Mouse (Mus musculus): ENCODE results near the gene Grpel1. TPM values are rescaled to one million over a fixed set of nuclear protein-coding genes. Genes with fewer than 3 reads are reported as not detected.

Grpel1 gene
- polyA plus RNA-seq, 1 experiment from 2014 or later: 45.8 TPM

DNA sequence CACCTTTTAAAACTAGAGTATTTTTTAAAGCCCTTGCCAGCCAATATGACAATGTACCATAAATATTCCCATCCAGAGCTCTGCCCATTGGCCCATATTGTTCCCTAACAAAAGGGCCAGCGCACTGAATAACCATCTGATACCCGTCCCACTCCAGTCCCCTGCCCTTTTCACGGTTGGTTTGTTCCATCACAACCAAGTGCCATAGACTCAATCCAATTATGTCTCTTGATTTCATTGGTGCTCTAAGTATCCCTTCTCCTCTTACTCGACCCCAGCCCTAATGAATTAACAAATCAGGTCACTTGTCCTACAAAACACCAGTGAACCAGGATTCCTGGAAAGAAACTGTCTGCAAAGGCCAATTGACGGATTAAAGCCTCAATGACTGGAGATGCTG lies 1.4 kb upstream of the Grpel1 start:
- no peaks in the 10 kb centered on the region for H3K9me3 ChIP-seq
- peaks cover 22% of the 10 kb centered on the region for H3K4me1 ChIP-seq
- no peak overlapping the region for H3K9ac ChIP-seq (replicated peaks)
- no peak overlapping the region for H3K4me2 ChIP-seq (replicated peaks)
- 10% methylated on average over 5 of the region's 5 CpGs for WGBS
- no peak for ATAC-seq (replicated peaks)
- H3K27me3 ChIP-seq: no peaks in the 10 kb centered on the region
- H3K27ac ChIP-seq (replicated peaks): no peak overlapping the region
- no peak overlapping the region for H3K4me3 ChIP-seq
- peaks cover 1% of the 10 kb centered on the region; the same call in 1 of the 2 replicates for H3K36me3 ChIP-seq

DNA sequence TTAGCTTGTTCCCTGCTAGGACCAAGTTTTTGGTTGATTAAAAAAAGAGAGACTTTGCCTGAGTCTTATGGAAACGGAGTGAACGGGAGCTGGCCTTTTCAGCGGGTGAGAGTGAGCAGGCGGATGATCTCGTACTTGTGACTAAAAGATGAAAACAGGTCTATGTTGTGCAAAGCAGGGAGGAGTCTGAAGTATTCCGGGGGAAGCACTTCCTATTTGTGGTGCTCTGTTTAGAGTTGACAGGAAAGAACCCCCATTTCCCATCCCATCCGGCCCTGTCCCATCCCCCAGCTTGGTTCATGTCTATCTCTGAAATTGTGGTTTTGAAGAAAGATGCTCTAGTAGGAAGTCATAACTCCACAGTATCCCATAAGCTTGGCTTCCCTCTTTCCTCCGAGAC lies 1.1 kb downstream of the Grpel1 start:
- no peaks in the 10 kb centered on the region for H3K27me3 ChIP-seq
- WGBS: 34% methylated on average over 8 of the region's 8 CpGs
- no peak for ATAC-seq (replicated peaks)

DNA sequence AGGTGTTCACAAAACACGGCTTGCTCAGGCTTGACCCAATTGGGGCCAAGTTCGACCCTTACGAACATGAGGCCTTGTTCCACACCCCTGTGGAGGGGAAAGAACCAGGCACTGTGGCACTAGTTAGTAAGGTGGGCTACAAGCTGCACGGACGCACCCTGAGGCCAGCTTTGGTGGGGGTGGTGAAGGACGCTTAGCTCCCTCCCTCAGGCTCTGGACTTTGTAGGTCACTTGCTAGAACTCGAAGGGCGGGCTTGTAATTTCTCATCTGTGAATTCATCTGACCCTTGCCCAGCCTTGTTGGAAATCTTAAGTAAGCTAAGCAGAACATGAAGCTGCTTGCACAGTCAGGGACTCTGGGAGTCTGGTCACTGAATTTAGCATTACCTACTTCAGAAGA lies 6.4 kb downstream of the Grpel1 start:
- H3K4me2 ChIP-seq (replicated peaks): no peak overlapping the region
- no peak overlapping the region for H3K4me3 ChIP-seq
- no peak for ATAC-seq (replicated peaks)
- H3K9ac ChIP-seq (replicated peaks): no peak overlapping the region
- peaks cover 55% of the 10 kb centered on the region for H3K36me3 ChIP-seq
- peaks cover 3% of the 10 kb centered on the region for H3K4me1 ChIP-seq
- 95% methylated on average over 8 of the region's 8 CpGs for WGBS
- H3K27ac ChIP-seq (replicated peaks): no peak overlapping the region
- no peaks in the 10 kb centered on the region for H3K9me3 ChIP-seq
- no peaks in the 10 kb centered on the region for H3K27me3 ChIP-seq

More for the DNA sequence above, 1.1 kb downstream of the Grpel1 start:
- Histone ChIP-seq H3K4me1 (peaks cover 22% of the 10 kb centered on the region), H3K4me3 (peak overlapping the region; percentile 87), H3K9ac (replicated peaks) (peak overlapping the region; percentile 75), H3K27ac (replicated peaks) (no peak overlapping the region), H3K36me3 (peaks cover 20% of the 10 kb centered on the region), H3K4me2 (replicated peaks) (peak overlapping the region; percentile 95), H3K9me3 (no peaks in the 10 kb centered on the region)

DNA sequence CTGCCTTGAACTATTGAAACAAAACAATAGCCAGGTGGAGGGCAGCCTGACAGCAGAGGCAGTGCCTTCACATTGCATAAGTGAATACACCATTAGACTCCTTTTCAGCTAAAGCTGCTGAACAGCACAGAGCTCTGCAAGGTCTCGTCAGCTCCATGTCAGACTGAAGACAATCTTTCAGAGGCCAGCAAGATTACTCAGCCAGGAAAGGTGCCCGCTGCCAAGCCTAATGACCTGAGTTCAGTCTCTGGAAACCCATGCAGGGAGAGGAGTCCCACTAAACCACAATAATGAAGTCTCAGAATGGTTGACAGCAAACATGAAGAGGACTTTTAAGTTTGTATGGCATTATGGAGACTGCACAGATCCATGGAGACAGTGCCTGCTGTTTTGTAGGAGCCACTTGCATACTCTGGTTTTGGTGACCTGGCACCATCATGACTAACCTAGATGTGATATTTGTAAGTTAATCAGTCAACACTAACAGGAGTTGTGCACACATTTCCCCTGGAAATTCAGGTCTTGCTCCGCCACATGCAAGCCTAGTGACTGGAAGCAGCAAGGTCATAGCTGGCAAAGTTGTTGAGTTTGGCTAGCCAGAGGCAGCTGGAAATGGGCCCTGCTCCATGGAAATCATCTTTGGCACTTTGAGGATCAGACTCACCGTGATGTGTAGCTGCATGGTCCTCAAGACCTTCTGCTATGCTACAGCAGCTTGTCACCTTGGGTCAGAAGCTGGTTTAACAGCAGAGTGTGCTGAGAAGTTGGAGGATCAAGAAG lies 8.3 kb downstream of the Grpel1 start:
- ATAC-seq (replicated peaks): no peak
- peaks cover 55% of the 10 kb centered on the region for H3K36me3 ChIP-seq
- 90% methylated on average over 4 of the region's 4 CpGs for WGBS

DNA sequence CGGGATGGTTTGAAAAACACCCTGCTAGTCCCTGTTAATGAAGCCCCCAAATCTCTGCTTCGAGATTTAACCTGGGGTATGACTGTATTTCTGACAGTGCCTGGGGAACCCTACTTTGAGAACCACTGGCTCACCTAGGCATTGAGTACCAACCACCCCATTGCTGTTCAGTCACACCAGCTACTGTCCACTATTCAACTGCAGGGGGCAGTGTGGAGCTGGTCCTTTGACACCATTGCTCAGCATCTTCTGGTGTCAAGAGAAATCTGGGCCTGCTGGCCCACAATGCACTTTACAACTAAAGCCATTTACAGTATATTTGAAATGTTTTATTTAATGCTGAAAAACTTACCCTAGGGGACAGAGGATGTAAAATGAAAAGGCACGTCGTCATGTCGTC lies 9.5 kb downstream of the Grpel1 start:
- H3K27ac ChIP-seq (replicated peaks): no peak overlapping the region
- H3K27me3 ChIP-seq: no peaks in the 10 kb centered on the region
- 88% methylated on average over 5 of the region's 5 CpGs for WGBS
- no peak overlapping the region for H3K9ac ChIP-seq (replicated peaks)
- no peak overlapping the region for H3K4me3 ChIP-seq
- no peak for ATAC-seq (replicated peaks)
- no peaks in the 10 kb centered on the region for H3K9me3 ChIP-seq
- no peaks in the 10 kb centered on the region for H3K4me1 ChIP-seq
- H3K4me2 ChIP-seq (replicated peaks): no peak overlapping the region
- peaks cover 50% of the 10 kb centered on the region for H3K36me3 ChIP-seq

More for the DNA sequence above, 8.3 kb downstream of the Grpel1 start:
- no peaks in the 10 kb centered on the region for H3K27me3 ChIP-seq
- H3K4me3 ChIP-seq: no peak overlapping the region
- no peak overlapping the region for H3K27ac ChIP-seq (replicated peaks)
- H3K4me2 ChIP-seq (replicated peaks): no peak overlapping the region
- no peak overlapping the region for H3K9ac ChIP-seq (replicated peaks)
- no peaks in the 10 kb centered on the region for H3K4me1 ChIP-seq
- H3K9me3 ChIP-seq: no peaks in the 10 kb centered on the region

DNA sequence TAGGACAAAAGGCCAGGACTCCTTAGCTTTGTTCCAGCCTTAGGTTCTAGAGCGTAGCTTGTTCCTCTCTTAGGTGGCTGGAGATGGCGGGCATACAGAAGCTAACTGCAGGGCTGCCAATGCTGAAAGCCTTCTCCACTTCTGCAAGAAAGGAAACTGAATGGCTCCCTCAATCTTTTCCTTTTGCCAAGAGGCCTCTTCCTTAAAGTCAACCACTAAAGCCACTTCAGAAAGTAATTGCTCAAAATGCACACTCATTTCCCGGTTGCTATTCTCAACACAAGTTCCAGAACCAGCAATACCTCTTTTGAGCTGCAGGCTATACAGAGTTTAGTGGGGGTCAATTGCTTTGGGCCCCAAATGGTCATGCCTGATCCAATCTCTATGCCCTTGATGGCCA lies 12.7 kb downstream of the Grpel1 start:
- no peak for ATAC-seq (replicated peaks)
- no peak overlapping the region for H3K4me2 ChIP-seq (replicated peaks)
- H3K9ac ChIP-seq (replicated peaks): no peak overlapping the region
- H3K27me3 ChIP-seq: no peaks in the 10 kb centered on the region
- peaks cover 19% of the 10 kb centered on the region for H3K4me1 ChIP-seq
- no peak overlapping the region for H3K4me3 ChIP-seq
- H3K36me3 ChIP-seq: peaks cover 19% of the 10 kb centered on the region
- no peak overlapping the region for H3K27ac ChIP-seq (replicated peaks)
- WGBS: 89% methylated on average over 3 of the region's 3 CpGs
- H3K9me3 ChIP-seq: no peaks in the 10 kb centered on the region

DNA sequence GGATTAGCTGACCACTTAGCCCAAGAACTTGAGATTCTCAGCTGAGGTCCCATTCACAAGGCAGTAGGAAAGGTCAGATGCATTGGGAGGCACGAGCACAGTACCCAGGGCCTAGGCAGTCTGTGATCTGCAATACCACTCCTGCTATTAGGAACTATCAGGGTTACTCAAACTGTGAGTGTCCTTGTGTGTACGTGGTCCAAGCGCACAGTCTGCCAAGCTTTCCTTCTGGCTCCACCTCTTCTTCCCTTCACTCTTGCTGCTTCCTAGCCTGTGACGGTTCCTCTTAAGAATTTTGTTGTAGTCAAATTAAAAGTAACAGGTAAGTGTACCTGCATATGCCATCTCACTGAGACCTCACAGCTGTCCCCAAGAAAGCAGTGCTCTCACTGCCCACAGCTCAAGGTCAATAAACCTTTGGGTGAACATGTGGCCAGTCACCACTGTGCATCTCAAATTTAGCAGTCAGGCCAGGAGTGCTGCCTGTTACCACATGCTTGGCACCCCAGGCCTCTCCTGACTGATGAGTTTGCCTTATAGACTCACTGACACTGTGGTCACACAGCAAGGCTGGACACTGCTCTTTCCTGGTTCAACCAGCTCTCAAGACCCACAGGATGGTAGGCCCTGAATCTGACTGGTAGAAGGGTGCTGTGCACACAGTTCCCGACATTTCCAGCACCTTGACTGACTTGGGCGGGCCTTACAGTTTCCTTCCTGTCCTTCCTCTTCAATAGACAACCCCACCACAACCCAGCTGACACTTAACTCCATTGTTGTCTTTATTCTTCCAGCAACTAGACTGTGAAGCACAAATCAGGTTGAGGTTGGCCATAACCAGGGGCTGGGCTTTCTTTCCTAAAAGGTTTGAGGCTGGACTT lies 14.0 kb downstream of the Grpel1 start:
- Histone ChIP-seq H3K9ac (replicated peaks) (no peak overlapping the region), H3K4me3 (no peak overlapping the region), H3K4me2 (replicated peaks) (no peak overlapping the region), H3K27ac (replicated peaks) (no peak overlapping the region), H3K9me3 (no peaks in the 10 kb centered on the region), H3K4me1 (peaks cover 29% of the 10 kb centered on the region), H3K36me3 (peaks cover 8% of the 10 kb centered on the region; the same call in 1 of the 2 replicates), H3K27me3 (no peaks in the 10 kb centered on the region)
- 92% methylated on average over 6 of the region's 6 CpGs for WGBS
- ATAC-seq (replicated peaks): no peak

DNA sequence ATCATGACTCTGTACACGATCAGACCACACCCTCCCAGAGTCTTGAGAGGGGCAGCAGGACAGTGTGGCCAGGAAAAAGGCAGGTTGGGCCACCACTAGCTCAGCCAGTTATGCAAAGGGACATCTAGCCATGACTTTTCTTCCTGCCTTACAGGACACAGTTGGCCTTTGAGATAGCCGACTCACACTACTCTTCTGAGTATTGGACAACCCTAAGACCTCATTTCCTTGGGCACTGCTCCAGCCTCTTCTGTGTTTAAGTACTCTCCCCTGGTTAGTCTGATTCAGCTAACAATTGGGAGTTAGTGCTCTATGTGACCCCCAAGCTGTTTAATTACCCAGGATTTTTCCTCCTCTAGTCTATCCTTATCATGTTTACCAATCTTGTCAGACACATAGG lies 14.9 kb downstream of the Grpel1 start:
- Histone ChIP-seq H3K4me3 (no peak overlapping the region), H3K9me3 (no peaks in the 10 kb centered on the region), H3K4me2 (replicated peaks) (no peak overlapping the region), H3K27ac (replicated peaks) (no peak overlapping the region), H3K27me3 (no peaks in the 10 kb centered on the region), H3K4me1 (peaks cover 31% of the 10 kb centered on the region), H3K36me3 (peaks cover 2% of the 10 kb centered on the region; the same call in 1 of the 2 replicates), H3K9ac (replicated peaks) (no peak overlapping the region)
- WGBS: 85% methylated on average over 2 of the region's 2 CpGs
- no peak for ATAC-seq (replicated peaks)

DNA sequence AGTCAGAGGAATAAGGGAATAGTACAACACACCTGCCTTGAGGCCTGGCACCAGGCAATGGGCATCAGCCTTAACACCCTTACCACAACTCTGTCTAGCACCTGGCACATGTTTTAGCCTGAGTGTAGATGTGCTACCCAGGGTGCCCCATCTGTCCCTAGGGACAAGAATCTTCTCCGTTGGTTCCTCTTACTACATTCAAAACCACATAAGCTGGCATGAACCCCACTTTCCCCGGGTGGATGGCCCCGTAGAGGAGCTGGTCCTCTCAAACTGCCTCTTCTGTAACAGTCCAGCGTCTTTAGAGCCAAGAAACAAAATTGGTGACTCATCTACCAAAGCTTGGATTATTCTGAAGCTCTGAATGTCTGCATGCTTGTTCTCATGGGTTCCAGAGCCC lies 15.6 kb downstream of the Grpel1 start:
- Histone ChIP-seq H3K27ac (replicated peaks) (no peak overlapping the region), H3K9me3 (no peaks in the 10 kb centered on the region), H3K9ac (replicated peaks) (no peak overlapping the region), H3K4me1 (peaks cover 37% of the 10 kb centered on the region), H3K27me3 (no peaks in the 10 kb centered on the region), H3K4me2 (replicated peaks) (no peak overlapping the region), H3K4me3 (no peak overlapping the region), H3K36me3 (no peaks in the 10 kb centered on the region; the same call in 1 of the 2 replicates)
- 91% methylated on average over 4 of the region's 4 CpGs for WGBS
- ATAC-seq (replicated peaks): no peak

DNA sequence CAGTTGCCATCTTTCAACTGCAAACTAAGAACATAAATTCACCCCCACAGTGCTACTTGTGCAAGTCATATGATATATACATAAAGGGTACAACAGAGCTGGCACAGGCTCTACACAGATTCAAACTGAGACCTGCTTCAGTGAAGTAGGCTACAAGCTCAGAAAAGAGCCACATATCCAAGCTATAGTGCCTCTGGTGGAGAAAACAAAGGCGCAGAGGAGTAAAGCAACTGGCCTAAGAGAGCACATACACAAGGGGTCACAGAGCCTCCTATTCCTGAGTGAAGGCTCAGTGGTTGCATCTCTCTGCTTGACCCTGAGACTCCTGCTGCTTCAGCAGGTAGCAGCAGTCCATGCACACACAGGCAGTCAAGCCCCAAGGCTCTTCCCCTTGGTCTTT lies 16.3 kb downstream of the Grpel1 start:
- Histone ChIP-seq H3K27me3 (no peaks in the 10 kb centered on the region), H3K9ac (replicated peaks) (no peak overlapping the region), H3K4me2 (replicated peaks) (no peak overlapping the region), H3K9me3 (no peaks in the 10 kb centered on the region), H3K4me1 (peaks cover 39% of the 10 kb centered on the region), H3K4me3 (no peak overlapping the region), H3K36me3 (no peaks in the 10 kb centered on the region; the same call in 1 of the 2 replicates), H3K27ac (replicated peaks) (no peak overlapping the region)
- WGBS: 63% methylated on average over 1 of the region's 1 CpGs
- no peak for ATAC-seq (replicated peaks)

DNA sequence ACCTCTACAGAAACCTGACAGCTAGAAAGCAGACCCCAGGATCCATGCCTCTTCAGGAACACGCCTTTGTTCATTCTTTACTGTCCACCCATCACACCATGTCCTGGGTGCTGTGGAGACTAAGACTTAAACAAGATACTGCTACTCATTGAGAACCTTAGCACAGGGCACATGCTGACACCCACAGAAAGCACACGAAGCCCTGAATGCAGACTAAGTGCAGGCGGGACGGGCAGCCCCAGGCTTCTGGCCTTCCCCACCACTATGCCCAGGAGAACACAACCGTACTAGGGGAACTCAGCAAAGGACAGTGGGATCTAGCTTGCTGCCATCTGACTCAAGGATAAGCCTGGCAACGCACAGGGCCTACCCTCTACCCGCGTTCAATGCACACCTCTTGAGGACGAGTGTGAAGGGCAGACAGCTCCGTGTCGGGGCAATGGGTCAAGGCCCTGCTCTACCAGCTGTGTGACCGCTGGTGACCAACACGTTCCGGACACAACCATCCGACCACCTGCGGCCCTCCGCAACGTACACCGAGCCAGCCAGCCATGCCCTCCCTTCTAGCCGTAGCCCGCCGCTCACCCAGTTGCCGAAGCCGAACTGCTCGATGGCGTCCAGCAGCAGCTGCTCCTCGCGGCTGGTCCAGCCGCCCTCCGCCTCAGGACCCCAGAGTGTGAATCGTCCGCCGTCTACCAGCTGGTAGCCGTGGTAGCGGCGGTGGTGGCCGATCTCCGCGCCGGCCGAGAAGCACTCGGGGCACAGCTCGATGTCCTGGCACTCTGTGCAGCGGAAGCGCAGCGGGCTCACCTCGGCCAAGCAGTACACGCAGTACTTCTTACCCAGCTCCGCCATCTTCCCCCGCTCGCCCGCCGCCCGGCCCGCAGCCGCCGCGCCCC lies 18.7 kb downstream of the Grpel1 start:
- Histone ChIP-seq H3K9ac (replicated peaks) (peak overlapping the region; percentile 96), H3K4me2 (replicated peaks) (peak overlapping the region; percentile 70), H3K4me3 (peak overlapping the region; percentile 96), H3K27me3 (no peaks in the 10 kb centered on the region), H3K4me1 (peaks cover 39% of the 10 kb centered on the region), H3K36me3 (no peaks in the 10 kb centered on the region), H3K9me3 (no peaks in the 10 kb centered on the region), H3K27ac (replicated peaks) (peak overlapping the region; percentile 78)
- WGBS: 1% methylated on average over 56 of the region's 58 CpGs
- ATAC-seq (replicated peaks): peak; percentile 26
